Mouse (Mus musculus): ENCODE measurements around the gene Dscaml1. TPM values are rescaled to one million over a fixed set of nuclear protein-coding genes. Genes with fewer than 3 reads are reported as not detected.

Gene Dscaml1
- total RNA-seq, 2 experiments from 2014 or later, result not detected

- DNase-seq, result peak; percentile 64
These were observed 14.1 kb upstream of the Dscaml1 start for GRCm38 (mm10) chr9:45412287-45412686.

GRCm38 (mm10) chr9:45412700-45413477 is 13.5 kb upstream of the Dscaml1 start:
- no peak for DNase-seq

- DNase-seq, result no peak
These were observed 12.8 kb upstream of the Dscaml1 start for GRCm38 (mm10) chr9:45413478-45414140.

- no peak for DNase-seq
These were observed 10.5 kb upstream of the Dscaml1 start for GRCm38 (mm10) chr9:45415912-45416311.

GRCm38 (mm10) chr9:45417245-45417644 is 9.2 kb upstream of the Dscaml1 start:
- DNase-seq, result no peak

DNA sequence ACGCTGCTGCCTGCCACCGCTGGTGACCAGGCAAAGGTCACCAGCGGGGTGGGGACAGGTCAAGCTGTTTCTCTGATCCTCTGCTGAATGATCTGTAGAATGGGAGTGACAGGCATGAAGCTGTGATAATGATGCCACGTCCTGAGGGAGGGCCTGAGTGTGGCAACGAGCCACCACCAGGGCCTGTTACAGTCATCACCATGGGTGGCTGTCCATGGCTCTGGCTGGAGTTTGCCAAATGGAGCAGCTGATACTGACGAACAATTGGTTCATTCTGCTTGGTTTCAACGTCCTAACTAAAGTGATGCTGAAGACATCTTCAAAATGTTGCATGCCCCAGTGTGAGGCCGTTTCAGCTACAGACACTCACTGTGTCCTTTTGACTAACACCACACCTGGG is 8.2 kb upstream of the Dscaml1 start:
- DNase-seq, result no peak

DNA sequence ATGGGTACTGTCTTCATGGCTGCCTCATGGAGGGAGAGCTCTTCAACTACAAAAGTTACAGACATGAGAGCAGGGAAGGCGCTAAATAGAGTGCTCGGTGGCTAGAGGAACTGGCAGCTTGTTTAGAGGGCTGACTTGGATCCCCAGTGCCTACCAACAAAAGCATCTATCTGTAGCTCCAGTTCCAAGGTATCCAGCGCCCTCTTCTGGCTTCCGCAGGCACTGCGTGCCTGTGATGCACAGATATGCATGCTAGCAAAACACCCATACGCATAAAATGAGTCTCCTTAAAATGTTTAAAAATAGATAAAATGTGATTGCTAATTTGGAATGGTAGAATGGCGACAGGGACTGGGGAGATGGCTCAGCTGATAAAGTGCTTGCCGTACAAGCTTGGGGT is 5.2 kb upstream of the Dscaml1 start:
- DNase-seq, result no peak

GRCm38 (mm10) chr9:45422761-45423298 is 3.6 kb upstream of the Dscaml1 start:
- no peak for DNase-seq

GRCm38 (mm10) chr9:45429392-45429791 is 3.0 kb downstream of the Dscaml1 start:
- DNase-seq, result no peak

GRCm38 (mm10) chr9:45429951-45430697 is 3.7 kb downstream of the Dscaml1 start:
- DNase-seq, result no peak

DNA sequence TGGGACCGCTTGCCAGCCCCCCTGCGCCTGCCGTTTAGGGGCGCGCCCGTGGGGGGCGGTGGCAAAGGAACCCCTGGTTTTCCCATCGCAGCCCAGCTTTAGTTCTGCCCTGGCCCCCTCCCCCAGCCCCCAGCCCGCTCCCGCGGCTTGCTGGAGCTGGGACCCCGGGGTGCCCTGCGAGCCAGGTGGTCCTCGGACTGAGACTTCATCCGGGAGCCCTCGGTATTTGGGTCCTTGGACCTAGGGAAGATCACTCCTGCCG is 4.2 kb downstream of the Dscaml1 start:
- DNase-seq, result no peak

DNA sequence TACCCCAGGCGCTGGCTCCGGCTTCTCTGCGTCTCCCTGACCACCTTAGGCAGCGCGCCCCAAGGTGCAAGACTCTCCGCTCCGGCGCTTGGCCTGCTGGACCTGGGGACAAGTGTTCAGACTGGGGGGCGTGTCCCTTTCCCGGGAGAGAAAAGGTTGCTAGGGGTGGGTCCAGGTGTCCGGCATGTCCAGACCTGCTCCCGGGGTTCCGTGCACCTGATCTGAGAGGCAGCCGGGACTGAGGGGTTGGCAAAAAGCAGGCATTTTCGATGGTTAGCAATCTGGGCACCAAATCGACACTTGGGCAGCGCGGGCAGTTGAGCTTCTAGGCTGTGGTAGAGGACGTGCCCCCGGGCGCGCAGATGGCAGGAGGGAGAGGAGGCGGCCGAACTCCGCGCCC is 4.7 kb downstream of the Dscaml1 start:
- DNase-seq, result no peak

GRCm38 (mm10) chr9:45432639-45433038 is 6.2 kb downstream of the Dscaml1 start:
- no peak for DNase-seq

DNA sequence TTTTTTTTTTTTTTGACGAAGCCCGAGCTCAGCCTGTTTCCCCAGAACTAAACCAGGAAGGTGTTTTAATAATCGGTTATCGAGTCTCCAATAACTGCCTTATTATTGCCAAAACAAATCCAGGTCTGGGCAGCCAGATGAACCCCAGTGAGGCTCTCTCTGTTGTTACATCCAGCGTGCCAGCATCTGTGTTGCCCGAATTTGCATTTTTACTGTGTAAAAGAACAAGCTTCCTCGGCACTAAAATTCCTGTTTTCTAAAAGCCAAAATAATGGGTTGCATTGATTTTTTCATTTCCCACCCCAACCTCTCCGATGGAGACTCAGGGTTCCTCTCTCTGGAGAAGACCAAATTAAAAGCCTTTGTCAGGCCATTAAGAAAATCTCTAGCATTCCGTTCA is 6.7 kb downstream of the Dscaml1 start:
- no peak for DNase-seq

DNA sequence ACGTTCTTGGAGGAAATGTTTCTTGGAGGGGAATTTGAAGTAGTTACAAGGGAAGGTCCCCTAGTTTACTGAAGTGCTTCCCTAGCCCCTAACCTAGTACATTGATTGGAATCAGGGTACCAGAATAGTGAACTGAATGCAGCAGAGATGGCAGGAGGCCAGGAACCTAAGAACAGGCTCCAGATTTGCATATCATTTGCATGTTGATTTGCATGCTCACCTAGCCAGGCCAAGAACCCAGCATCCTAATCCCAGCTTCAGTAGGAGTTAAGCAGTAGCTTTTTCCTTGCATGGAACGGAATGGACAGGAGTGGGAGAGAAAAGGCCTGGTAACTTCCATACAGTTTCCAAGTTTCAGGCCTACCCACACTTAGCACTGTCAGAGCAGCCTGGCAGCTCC is 7.7 kb downstream of the Dscaml1 start:
- no peak for DNase-seq

DNA sequence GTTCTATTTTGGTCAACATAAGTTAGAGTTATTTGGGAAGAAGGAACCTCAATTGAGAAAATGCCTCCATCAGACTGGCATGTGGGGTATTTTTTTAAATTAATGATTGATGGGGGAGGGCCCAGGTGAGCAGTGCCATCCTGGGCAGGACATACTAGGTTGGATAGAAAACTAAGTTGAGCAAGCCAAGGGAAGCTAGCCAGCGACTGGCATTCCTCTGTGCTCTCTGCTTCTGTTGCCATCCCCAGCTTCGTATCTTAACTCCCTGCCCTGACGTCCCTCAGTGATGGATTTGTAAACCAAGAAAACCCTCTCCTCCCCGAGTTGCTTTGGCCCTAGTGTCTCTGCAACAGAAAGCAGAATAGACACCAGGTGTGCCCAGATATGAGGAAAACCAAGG is 12.6 kb downstream of the Dscaml1 start:
- no peak for DNase-seq

GRCm38 (mm10) chr9:45440083-45440784 is 13.8 kb downstream of the Dscaml1 start:
- DNase-seq, result no peak

- no peak for DNase-seq
These were observed 17.9 kb downstream of the Dscaml1 start for GRCm38 (mm10) chr9:45444251-45444798.

DNA sequence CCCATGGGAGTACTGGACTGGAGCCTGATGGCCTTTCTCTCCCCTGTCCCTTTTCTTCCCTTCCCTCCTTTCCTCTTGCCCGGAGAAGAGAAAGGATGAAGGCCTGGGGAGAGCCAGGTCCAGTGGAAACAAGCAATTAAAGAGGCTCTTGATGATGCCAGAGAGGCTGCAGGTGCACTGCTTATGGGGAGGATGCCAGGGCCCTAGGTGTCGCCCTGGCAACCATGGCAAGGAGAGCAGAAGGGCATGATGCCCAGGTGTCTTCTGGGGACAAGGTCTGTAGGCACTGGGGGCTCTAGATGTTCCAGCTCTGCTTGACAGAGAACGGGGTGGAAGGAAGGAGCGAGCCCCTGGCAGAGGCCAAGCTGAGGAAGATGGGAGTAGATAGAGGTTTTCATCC is 23.2 kb downstream of the Dscaml1 start:
- DNase-seq, result no peak

DNA sequence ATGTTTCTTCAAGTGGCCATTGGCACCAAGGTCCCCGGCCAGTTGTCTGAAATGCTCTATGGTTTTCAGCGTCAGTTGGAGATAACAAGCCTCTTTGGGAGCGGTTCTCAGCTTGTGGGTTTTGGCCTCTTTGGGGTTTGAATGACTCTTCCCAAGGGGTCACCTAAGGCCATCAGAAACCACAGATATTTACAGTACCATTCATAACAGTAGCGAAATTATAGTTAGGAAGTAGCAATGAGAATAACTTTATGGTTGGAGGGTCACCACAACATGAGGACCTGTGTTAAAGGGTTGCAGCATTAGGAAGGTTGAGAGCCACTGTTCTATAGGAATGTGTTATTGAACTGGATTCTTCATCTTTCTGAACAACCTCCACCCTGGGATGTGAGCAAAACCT is 24.9 kb downstream of the Dscaml1 start:
- no peak for DNase-seq

DNA sequence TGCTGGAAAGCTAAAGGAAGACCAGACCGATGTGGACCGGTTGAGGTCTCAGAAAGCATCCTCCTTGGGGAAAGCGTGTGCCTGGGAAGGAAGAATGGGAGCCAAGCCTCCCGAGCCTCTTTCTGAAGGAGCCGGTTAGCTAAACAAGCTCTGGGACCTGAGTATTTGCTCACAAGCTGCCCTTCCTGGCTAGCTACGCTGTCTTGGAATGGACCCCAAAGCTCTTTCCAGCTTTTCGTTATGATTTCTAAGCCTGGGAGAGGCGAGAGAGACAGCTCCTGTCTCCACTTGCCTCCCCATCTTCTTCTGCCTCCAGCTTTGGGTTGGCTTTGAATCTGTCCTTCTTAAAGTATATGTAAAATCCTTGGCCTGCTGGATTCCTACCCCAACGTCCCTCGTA is 27.6 kb downstream of the Dscaml1 start:
- DNase-seq, result no peak

DNA sequence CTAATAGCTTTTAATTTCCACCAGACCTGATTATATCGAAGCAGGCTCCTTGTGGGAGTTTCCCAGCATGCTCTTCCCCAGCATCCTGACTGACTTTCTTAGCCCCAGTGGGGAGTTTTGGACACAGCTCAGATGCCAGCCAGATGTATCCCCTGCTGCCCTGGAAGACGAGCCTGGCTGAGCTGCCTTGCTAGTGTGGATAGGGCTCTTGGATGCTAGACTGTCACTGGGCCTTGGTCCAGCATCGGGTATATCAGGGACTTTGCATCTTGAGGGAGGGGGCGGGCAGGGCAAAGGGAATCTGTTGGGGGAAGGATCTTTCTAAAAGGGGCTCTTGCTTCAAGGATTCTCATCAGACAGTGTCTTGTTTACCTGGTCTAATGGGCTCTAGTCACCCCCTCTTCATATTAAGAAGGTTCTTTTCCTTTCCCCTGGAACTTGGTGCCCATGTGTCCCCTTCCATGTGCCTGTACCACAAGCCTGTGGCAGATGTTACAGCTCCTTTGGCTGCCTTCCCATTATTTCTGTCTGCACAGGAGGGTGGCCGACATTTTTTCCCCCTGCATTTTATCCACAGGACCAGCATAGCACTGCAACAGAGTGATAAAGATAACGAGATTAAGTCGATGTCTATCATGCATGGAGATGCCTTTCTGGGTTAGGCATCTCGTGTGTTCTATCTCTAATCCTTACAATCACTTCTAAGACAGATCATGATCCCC is 28.6 kb downstream of the Dscaml1 start:
- DNase-seq, result no peak

Data from gastrocnemius, postnatal 25 days (tissue).